Mouse (Mus musculus) stomach, embryonic 14.5 days (tissue): ENCODE measurements around the gene Ncoa3. TPM values are rescaled to one million over a fixed set of nuclear protein-coding genes. Genes with fewer than 3 reads are reported as not detected.
A peak's percentile ranks its signal among the peaks of the same experiment; 100 is the strongest.

Experiments
- ATAC-seq: fragments of 200-750 bp; cut with Nextera tagmentation; 2 replicates; pipeline ENCODE4 v1.8.0; 2017; ENCODE audit warnings: low read depth, moderate TSS enrichment; ENCODE audit not compliant: insufficient number of reproducible peaks, insufficient read depth, low FRiP score
- H3K27ac ChIP-seq: fragments of 300-500 bp; sonication (generic); 2 replicates; pipeline ENCODE4 v1.5.1; 2014; ENCODE audit warnings: mild to moderate bottlenecking, low read length, moderate library complexity, mixed read lengths
- H3K27me3 ChIP-seq: fragments of 300-500 bp; sonication (generic); 2 replicates; pipeline ENCODE4 v1.6.1; 2014; ENCODE audit warnings: low read length, control low read depth, mixed read lengths; ENCODE audit not compliant: control insufficient read depth, insufficient read depth
- H3K36me3 ChIP-seq: fragments of 300-500 bp; sonication (generic); 2 replicates; pipeline ENCODE4 v1.6.1; 2014; ENCODE audit warnings: mild to moderate bottlenecking, control low read depth, low read length, moderate library complexity, mixed read lengths; ENCODE audit not compliant: control insufficient read depth, insufficient read depth
- H3K4me1 ChIP-seq: fragments of 300-500 bp; sonication (generic); 2 replicates; pipeline ENCODE4 v1.6.1; 2014; ENCODE audit warnings: low read length, control low read depth, mixed read lengths; ENCODE audit not compliant: control insufficient read depth, insufficient read depth
- H3K4me2 ChIP-seq: fragments of 300-500 bp; sonication (generic); replicated peaks from 2 replicates; pipeline ENCODE4 v1.6.1; 2014; ENCODE audit warnings: low read depth, low read length, control low read depth
- H3K4me3 ChIP-seq: fragments of 300-500 bp; sonication (generic); 2 replicates; pipeline ENCODE4 v1.5.1; 2014; ENCODE audit warnings: low read depth, low read length, control low read depth
- H3K9ac ChIP-seq: fragments of 300-500 bp; sonication (generic); replicated peaks from 2 replicates; pipeline ENCODE4 v1.6.1; 2014; ENCODE audit warnings: low read depth, mild to moderate bottlenecking, control low read depth, low read length, moderate library complexity, mixed read lengths
- H3K9me3 ChIP-seq: fragments of 300-500 bp; sonication (generic); 2 replicates; pipeline ENCODE4 v1.6.1; 2016; ENCODE audit warnings: low read depth, low read length, control low read depth; ENCODE audit not compliant: control insufficient read depth
- WGBS: fragments of 180-500 bp; shearing (Covaris S2); extraction: QIAGEN DNeasy Blood & Tissue Kit; methylation state at CpG from one replicate; pipeline ENCODE4 v1.1.7; 2014; 5-methylcytosine and 5-hydroxymethylcytosine counted together
- polyA plus RNA-seq: library from polyadenylated mRNA; unstranded; fragments of >200 nt; fragmentation: Nextera tagmentation; extraction: Ambion mirVana; gene quantifications from 2 replicates; pipeline ENCODE4 v1.2.1, GENCODE M21; 2014

The Ncoa3 gene
- polyA plus RNA-seq, 1 experiment from 2014 or later = 25.7 TPM

GRCm38 (mm10) chr2:165967076-165967475 lies 25.4 kb upstream of the Ncoa3 start:
- Histone ChIP-seq H3K4me1 (no peaks in the 10 kb centered on the region; the same call in 1 of the 2 replicates), H3K9me3 (no peaks in the 10 kb centered on the region), H3K4me2 (no peak overlapping the region), H3K9ac (no peak overlapping the region), H3K4me3 (no peak overlapping the region), H3K27ac (no peak overlapping the region), H3K36me3 (no peaks in the 10 kb centered on the region), H3K27me3 (no peaks in the 10 kb centered on the region)
- WGBS = 94% methylated on average over 2 of the region's 2 CpGs
- no peak for ATAC-seq

DNA sequence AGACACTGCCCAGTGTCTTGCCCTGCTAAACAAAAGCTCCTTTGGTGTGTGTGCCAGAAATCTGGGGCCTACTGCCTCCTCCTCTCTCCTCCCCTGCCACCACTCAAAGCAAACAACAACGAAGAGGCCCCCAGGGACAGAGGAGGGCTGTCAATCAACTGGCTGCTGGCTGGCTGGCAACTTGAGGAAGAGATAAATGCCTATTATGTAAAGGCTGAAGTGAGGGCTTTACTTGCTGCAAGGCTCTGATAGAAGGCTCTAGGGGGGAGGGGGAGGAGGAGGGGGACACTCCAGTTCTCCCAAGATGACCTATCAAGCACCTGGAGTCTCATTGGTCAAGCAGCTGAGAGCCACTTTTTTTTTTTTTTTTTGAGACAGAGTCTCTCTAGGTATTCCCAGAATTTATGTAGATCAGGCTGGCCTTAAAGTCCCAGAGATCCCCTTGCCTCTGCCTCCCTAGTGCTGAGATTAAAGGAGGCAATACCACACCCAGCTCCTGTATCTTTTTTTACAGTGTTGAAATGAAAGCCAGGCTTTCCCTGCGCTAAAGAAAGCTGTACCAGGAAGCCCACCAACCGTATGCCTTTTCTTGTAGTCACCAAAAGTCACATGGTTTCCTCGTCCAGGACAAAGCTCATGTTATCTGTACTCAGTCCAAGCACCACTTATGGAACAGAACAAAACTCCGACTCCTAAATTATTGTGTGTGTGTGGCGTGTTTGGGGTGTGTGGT lies 24.4 kb upstream of the Ncoa3 start:
- 58% methylated on average over 6 of the region's 6 CpGs for WGBS

GRCm38 (mm10) chr2:165968876-165969275 lies 23.6 kb upstream of the Ncoa3 start:
- WGBS = 34% methylated on average over 3 of the region's 3 CpGs
- Histone ChIP-seq H3K4me1 (no peaks in the 10 kb centered on the region; the same call in 1 of the 2 replicates), H3K36me3 (no peaks in the 10 kb centered on the region), H3K27ac (peak overlapping the region; percentile 11; the same call in 1 of the 2 replicates), H3K9me3 (no peaks in the 10 kb centered on the region), H3K4me2 (no peak overlapping the region), H3K4me3 (no peak overlapping the region), H3K27me3 (no peaks in the 10 kb centered on the region), H3K9ac (no peak overlapping the region)
- ATAC-seq = peak; percentile 51; the same call in 1 of the 2 replicates

More for the DNA sequence above, 24.4 kb upstream of the Ncoa3 start:
- Histone ChIP-seq H3K4me3 (no peak overlapping the region), H3K36me3 (no peaks in the 10 kb centered on the region), H3K4me2 (no peak overlapping the region), H3K9ac (no peak overlapping the region), H3K27ac (no peak overlapping the region; the same call in 1 of the 2 replicates), H3K9me3 (no peaks in the 10 kb centered on the region), H3K4me1 (no peaks in the 10 kb centered on the region; the same call in 1 of the 2 replicates), H3K27me3 (no peaks in the 10 kb centered on the region)
- no peak for ATAC-seq

GRCm38 (mm10) chr2:165969391-165969790 lies 23.0 kb upstream of the Ncoa3 start:
- H3K36me3 ChIP-seq = no peaks in the 10 kb centered on the region
- no peak overlapping the region for H3K4me3 ChIP-seq
- no peaks in the 10 kb centered on the region; the same call in 1 of the 2 replicates for H3K4me1 ChIP-seq
- no peak for ATAC-seq
- no peaks in the 10 kb centered on the region for H3K27me3 ChIP-seq
- 38% methylated on average over 8 of the region's 8 CpGs for WGBS
- H3K9ac ChIP-seq = no peak overlapping the region
- H3K4me2 ChIP-seq = no peak overlapping the region
- no peaks in the 10 kb centered on the region for H3K9me3 ChIP-seq
- peak overlapping the region; percentile 11; the same call in 1 of the 2 replicates for H3K27ac ChIP-seq

DNA sequence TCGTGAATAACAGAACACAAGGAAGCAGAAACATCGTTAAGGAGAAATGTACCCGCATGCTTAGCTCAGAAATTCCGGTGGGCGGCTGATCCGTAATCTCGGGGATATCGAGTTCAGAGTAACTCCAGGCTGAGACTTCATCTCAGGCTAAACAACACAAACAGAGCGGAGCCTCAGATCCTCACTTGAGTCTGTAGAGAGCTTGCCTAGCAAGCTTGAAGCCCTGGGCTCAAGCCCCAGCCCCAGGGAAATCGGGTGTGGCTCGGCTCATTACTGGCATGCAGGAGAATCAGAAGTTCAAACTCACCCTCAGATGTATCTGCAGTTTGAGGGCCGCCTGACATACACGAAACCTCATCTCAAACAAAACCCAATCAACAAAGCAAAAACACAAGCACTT lies 22.5 kb upstream of the Ncoa3 start:
- H3K27me3 ChIP-seq = no peaks in the 10 kb centered on the region

DNA sequence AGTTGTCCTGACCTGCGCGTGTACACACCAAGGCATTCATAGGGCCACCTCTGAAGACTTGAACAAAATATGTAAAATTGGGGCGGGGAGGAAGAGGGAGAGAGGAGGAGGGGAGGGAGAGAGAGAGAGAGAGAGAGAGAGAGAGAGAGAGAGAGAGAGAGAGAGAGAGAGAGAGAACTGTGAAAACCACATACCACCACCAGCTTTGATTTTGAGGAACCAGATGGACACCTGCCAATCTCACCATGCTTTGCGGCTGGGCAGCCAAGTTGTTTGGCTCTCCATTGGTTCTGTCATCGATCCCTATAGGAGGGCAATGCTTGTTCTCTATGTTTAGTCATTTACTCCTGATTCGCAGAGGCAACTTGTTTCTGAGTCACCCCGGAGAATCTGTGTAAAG lies 21.7 kb upstream of the Ncoa3 start:
- 88% methylated on average over 7 of the region's 7 CpGs for WGBS
- Histone ChIP-seq H3K9me3 (no peaks in the 10 kb centered on the region), H3K4me3 (no peak overlapping the region), H3K27me3 (no peaks in the 10 kb centered on the region), H3K4me2 (no peak overlapping the region), H3K4me1 (no peaks in the 10 kb centered on the region; the same call in 1 of the 2 replicates), H3K27ac (no peak overlapping the region), H3K36me3 (no peaks in the 10 kb centered on the region), H3K9ac (no peak overlapping the region)
- no peak for ATAC-seq

More for the DNA sequence above, 22.5 kb upstream of the Ncoa3 start:
- no peak overlapping the region for H3K4me2 ChIP-seq
- 81% methylated on average over 13 of the region's 13 CpGs for WGBS
- no peak overlapping the region for H3K27ac ChIP-seq
- H3K9me3 ChIP-seq = no peaks in the 10 kb centered on the region
- H3K4me3 ChIP-seq = no peak overlapping the region
- no peaks in the 10 kb centered on the region for H3K36me3 ChIP-seq
- H3K9ac ChIP-seq = no peak overlapping the region
- H3K4me1 ChIP-seq = no peaks in the 10 kb centered on the region; the same call in 1 of the 2 replicates
- ATAC-seq = no peak

DNA sequence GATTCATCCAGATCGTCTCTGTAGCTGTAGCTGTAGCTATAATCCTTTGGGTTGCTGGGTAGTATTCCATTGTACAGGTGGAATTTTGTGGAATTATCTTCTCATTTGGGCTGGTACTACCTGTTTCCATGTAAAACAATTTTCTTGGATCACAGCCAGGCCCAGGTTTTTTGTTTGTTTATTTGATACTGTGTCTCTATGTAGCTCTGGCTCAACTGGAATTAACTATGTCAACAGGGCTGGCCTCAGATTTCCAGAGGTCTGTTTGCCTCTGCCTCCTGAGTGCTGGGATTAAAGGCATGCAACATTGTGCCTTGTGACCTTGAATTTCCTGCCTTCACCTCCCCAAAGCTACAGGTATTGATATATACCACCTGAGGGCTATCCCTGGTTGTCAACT lies 18.1 kb upstream of the Ncoa3 start:
- Histone ChIP-seq H3K36me3 (no peaks in the 10 kb centered on the region), H3K27ac (no peak overlapping the region), H3K9ac (no peak overlapping the region), H3K27me3 (no peaks in the 10 kb centered on the region), H3K9me3 (no peaks in the 10 kb centered on the region), H3K4me1 (0 out of 2 replicates have a peak, but pooled peaks cover 2% of the 10 kb centered on the region), H3K4me2 (no peak overlapping the region), H3K4me3 (no peak overlapping the region)
- 76% methylated on average over 1 of the region's 1 CpGs for WGBS
- peak; percentile 69 for ATAC-seq

DNA sequence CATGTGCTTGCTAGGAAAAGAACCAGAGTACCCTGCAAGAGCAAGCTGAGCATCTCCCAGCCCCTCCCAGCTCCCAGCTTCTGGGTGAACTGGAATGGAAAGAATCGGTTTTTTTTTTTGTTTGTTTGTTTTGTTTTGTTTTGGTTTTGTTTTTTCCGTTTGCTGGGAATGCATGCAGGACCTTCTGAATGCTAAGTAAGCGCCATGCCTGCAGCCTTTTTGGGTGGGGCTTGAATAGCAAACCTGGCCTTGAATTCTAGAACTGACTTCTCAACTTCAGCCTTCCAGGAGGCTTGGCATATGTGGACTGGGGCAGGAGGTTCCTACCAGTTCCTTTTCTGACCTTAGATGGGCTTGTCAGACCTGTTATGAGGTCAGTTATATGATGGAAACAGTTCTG lies 16.2 kb upstream of the Ncoa3 start:
- Histone ChIP-seq H3K4me2 (no peak overlapping the region), H3K9ac (no peak overlapping the region), H3K4me1 (0 out of 2 replicates have a peak, but pooled peaks cover 2% of the 10 kb centered on the region), H3K27ac (no peak overlapping the region), H3K4me3 (no peak overlapping the region), H3K9me3 (no peaks in the 10 kb centered on the region), H3K27me3 (no peaks in the 10 kb centered on the region), H3K36me3 (no peaks in the 10 kb centered on the region)
- ATAC-seq = no peak
- WGBS = 73% methylated on average over 3 of the region's 3 CpGs
